Mouse (Mus musculus): ENCODE results near the gene Ighmbp2. TPM values are rescaled to one million over a fixed set of nuclear protein-coding genes. Genes with fewer than 3 reads are reported as not detected.

Gene Ighmbp2
- 10.2 and 11.0 TPM in 2 replicates for polyA plus RNA-seq (2015; fragmentation: Nextera tagmentation; extraction: Ambion mirVana)

DNA sequence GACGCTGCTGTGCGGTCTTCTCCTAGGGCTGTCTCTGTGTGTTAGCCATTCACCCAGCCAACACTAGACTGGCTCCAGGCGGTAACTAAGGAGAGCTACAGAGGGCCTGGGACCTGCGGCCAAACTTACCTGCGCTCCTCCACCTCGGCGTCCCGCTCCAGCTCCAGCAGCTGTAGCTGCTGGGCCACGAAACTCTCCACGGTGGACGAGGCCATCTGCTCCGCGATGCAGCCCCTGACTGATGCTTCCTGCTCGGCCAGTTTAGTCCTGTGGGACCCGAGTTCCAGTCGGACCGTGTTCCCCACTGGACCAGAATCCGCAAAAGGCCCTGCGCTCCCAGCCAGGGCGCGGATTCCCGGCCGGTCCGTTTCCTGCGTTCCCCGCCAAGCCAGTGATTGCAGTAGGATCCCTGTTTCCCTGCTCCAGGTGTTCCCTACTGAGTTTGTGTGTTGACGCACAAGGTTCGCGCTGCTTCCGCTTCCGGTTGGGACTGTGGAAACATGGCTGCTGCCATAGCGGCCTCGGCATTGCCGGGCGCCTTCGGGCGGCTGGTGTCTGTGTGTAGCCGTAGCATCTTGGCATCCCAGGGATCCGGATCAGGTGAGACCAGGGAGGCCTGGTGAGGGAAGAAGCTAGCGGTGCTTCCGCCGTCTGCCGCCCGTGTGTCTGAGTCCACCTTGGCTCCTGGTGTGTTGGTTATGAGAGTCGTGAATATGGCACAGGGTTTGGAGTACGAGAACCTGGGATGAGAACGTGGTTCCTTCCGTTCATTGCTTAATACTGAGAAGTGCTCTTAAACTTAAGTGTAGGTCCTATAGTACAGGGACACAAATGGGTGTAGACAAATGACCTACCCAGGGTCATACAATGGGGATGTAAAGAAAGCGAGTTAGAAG lies at the start of gene Ighmbp2, which contains the start of gene Mrpl21:
Ighmbp2 (minus strand) TSS at position 446 of the 896 bp plus-strand sequence.
Mrpl21 (plus strand) TSS at position 330 of the 896 bp plus-strand sequence.
- WGBS, result under 1% methylated on average over 49 of the region's 49 CpGs
- peaks cover 20% of the 10 kb centered on the region for H3K4me1 ChIP-seq
- no peaks in the 10 kb centered on the region for H3K27me3 ChIP-seq
- H3K4me2 ChIP-seq (replicated peaks), result peak within 1 kb of the TSS; percentile 68
- H3K9ac ChIP-seq, result peak within 1 kb of the TSS; percentile 78
- ATAC-seq (ENCODE audit: insufficient number of reproducible peaks, low FRiP score, low TSS enrichment, low read depth), result peak; percentile 89
- H3K27ac ChIP-seq (replicated peaks), result peak within 1 kb of the TSS; percentile 71
- H3K4me3 ChIP-seq (replicated peaks), result peak within 1 kb of the TSS; percentile 92
- H3K36me3 ChIP-seq, result peaks cover 51% of the 10 kb centered on the region
- H3K9me3 ChIP-seq (replicated peaks), result no peaks in the 10 kb centered on the region

DNA sequence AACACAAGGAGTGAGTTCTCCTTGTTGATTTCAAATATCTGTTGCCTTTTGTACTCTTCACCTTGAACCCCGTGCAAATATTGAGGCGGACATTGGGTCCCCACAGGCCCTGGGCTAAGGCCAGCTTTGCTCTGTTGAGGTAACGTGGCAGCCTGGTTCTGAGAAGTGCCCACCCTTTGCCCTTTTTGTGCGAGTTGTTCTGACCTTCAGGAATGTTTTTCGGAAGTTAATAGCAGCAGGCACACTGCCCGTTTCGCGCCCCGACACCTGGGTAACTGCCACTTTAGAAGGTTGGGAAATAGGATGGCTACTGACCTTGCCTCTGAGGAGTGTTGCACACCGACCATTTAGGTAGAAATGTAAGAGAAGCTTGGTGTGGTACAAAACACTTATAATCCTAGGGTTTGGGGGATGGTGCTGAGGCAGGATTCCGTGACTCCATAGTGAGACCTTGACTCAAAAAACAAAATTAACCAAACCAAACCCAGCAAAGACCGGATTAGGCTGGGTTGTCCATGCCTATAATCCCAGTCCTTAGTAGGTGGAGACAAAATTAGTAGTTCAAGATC lies 43.7 kb upstream of the Ighmbp2 start:
- H3K9me3 ChIP-seq (replicated peaks), result no peaks in the 10 kb centered on the region
- 0 out of 2 replicates have a peak overlapping the region, but pooled peaks have one; percentile 89 for H3K27ac ChIP-seq (replicated peaks)
- ATAC-seq (ENCODE audit: insufficient number of reproducible peaks, low FRiP score, low TSS enrichment, low read depth), result no peak
- H3K4me2 ChIP-seq (replicated peaks), result peak overlapping the region; percentile 92; the same call in 1 of the 2 replicates
- no peak overlapping the region for H3K4me3 ChIP-seq (replicated peaks)
- no peak overlapping the region for H3K9ac ChIP-seq
- H3K36me3 ChIP-seq, result no peaks in the 10 kb centered on the region
- 84% methylated on average over 12 of the region's 12 CpGs for WGBS
- H3K27me3 ChIP-seq, result no peaks in the 10 kb centered on the region
- peaks cover 35% of the 10 kb centered on the region for H3K4me1 ChIP-seq

DNA sequence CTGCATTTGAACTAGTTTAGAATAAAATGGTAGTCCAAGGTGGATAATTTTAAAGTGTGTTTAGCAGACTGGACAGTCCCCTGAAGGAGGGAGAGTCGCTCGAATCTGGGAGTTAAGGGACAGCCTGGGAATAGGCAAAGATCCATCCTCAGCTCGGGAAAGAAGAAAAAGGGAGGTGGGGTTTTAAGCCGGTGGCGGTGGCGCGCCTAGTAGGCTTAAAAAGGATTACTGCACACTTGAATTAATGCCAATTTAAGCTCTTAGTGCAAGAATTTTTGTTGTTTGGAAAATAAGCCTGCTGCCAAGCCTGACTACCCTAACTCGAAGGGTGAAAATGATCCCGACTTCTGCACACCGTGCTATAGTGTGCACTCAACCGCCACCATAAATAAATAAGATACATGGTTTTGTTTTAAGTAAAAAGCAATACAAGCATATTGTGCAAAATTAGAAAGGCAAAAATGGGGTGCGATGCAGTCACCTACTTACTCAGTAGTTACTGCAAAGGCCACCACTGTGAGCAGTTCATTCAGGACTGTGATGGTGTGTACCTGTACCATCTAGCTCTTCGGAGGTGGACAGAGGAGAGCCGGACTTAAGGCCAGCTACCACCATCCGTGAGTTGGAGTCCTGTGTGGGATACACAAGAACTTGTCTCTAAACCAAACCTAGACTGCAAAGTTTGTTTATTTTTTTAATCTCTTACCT lies 43.1 kb upstream of the Ighmbp2 start:
- H3K4me1 ChIP-seq, result peaks cover 38% of the 10 kb centered on the region
- no peaks in the 10 kb centered on the region for H3K36me3 ChIP-seq
- ATAC-seq (ENCODE audit: insufficient number of reproducible peaks, low FRiP score, low TSS enrichment, low read depth), result no peak
- H3K4me2 ChIP-seq (replicated peaks), result peak overlapping the region; percentile 92
- peak overlapping the region; percentile 60 for H3K4me3 ChIP-seq (replicated peaks)
- no peaks in the 10 kb centered on the region for H3K9me3 ChIP-seq (replicated peaks)
- no peak overlapping the region for H3K9ac ChIP-seq
- no peaks in the 10 kb centered on the region for H3K27me3 ChIP-seq
- peak overlapping the region; percentile 89 for H3K27ac ChIP-seq (replicated peaks)
- 26% methylated on average over 15 of the region's 15 CpGs for WGBS

DNA sequence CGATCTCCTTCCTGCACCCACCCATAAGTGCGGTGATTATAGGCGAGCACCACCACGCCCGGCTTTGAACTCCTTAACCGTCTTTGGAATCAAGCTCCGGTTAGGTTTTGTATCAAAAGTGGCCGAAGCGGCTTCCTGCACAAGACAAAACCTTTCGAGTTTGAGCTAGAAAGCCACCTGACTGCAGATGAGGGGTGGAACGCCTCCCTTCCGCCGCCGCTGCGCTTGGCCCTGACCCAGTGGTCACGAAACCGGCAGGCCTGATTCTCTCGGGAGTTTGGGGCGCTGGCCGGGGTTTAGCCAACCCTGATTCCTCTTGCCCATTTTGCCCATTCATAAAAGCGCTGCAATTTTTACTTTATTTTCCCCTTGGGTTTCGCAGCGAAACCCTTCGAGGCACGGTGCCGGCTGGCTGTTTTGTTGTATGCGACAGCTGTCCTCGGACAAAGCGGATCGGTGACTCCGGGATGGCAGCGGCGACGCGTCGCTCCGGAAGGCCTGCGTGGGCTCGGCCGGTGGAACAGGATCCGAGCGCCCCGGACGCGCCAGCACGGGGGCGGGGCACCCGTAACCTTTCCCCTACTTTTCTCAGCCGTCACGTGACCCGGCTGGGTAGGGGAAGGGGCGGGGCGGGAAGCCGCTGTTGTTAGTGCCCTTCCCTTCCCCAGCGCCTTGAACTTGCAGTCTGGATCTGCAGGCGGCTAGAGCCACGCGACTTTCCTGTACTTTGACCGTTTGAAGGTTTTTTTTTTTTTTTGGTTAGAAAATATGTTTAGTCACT lies 42.3 kb upstream of the Ighmbp2 start:
- peak; percentile 79 for ATAC-seq (ENCODE audit: insufficient number of reproducible peaks, low FRiP score, low TSS enrichment, low read depth)
- Histone ChIP-seq H3K4me1 (peaks cover 38% of the 10 kb centered on the region), H3K9me3 (replicated peaks) (no peaks in the 10 kb centered on the region), H3K27me3 (no peaks in the 10 kb centered on the region), H3K27ac (replicated peaks) (peak overlapping the region; percentile 89), H3K9ac (peak overlapping the region; percentile 9), H3K4me3 (replicated peaks) (peak overlapping the region; percentile 60), H3K36me3 (no peaks in the 10 kb centered on the region), H3K4me2 (replicated peaks) (peak overlapping the region; percentile 92)
- WGBS, result under 1% methylated on average over 59 of the region's 59 CpGs

- WGBS, result 3% methylated on average over 17 of the region's 17 CpGs
- H3K27ac ChIP-seq (replicated peaks), result peak overlapping the region; percentile 89
- no peaks in the 10 kb centered on the region for H3K36me3 ChIP-seq
- no peaks in the 10 kb centered on the region for H3K27me3 ChIP-seq
- no peaks in the 10 kb centered on the region for H3K9me3 ChIP-seq (replicated peaks)
- H3K4me3 ChIP-seq (replicated peaks), result peak overlapping the region; percentile 60
- peak overlapping the region; percentile 42; the same call in 1 of the 2 replicates for H3K9ac ChIP-seq
- ATAC-seq (ENCODE audit: insufficient number of reproducible peaks, low FRiP score, low TSS enrichment, low read depth), result no peak
- peaks cover 38% of the 10 kb centered on the region for H3K4me1 ChIP-seq
- peak overlapping the region; percentile 92 for H3K4me2 ChIP-seq (replicated peaks)
Observed at GRCm38 (mm10) chr19:3324271-3324811, 41.5 kb upstream of the Ighmbp2 start.

DNA sequence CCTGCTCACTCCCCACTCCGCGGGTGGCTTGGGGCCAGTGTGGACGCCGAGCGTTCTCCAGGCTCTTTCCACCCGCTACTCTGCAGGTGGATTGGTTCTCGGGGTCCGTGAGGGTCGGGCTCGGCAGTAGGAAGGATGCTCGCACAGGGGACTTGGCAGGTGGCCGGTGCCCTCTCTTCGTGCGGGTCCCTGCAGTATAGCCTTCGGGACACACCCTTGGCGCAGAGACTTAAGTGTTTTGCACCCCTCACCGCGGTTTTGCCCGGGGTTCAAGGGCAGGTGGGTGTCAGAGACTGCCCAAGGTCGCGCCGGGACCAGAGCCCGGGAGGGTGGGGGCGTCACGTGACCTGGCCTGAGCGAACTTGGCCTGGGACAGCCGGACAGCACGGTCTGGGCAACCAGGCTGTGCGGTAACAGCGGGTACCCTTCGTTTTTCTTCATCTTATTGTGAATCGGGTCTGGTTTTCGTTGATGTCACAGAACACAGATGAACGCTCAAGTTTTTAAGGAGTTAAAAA lies 41.0 kb upstream of the Ighmbp2 start:
- WGBS, result under 1% methylated on average over 34 of the region's 34 CpGs

DNA sequence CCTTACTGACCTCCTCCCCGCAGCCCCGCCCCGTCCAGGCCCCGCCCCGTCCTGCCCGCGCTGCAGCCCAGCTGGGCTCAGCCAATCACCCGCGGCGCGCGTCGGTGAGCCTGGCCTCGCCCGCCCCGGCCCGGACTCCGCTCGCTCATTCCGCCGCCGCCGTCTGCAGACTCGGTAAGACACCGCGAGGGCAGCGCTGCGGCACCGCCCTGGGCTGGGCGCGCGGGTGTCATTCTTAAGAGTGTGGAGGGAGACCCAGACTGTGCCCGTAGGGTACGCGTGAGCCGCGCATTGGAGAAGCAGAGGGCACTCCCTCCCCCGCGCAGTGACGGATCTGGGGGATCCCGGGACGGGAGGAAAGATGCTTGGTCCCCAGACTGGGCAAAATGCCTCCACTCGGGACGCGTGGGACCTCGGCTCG lies 40.4 kb upstream of the Ighmbp2 start:
- WGBS, result under 1% methylated on average over 45 of the region's 47 CpGs
- Histone ChIP-seq H3K4me2 (replicated peaks) (peak overlapping the region; percentile 92), H3K36me3 (no peaks in the 10 kb centered on the region), H3K27me3 (no peaks in the 10 kb centered on the region), H3K4me1 (peaks cover 38% of the 10 kb centered on the region), H3K27ac (replicated peaks) (peak overlapping the region; percentile 13; the same call in 1 of the 2 replicates), H3K9ac (peak overlapping the region; percentile 42), H3K4me3 (replicated peaks) (peak overlapping the region; percentile 60), H3K9me3 (replicated peaks) (no peaks in the 10 kb centered on the region)
- peak; percentile 85 for ATAC-seq (ENCODE audit: insufficient number of reproducible peaks, low FRiP score, low TSS enrichment, low read depth)

More for the DNA sequence above, 41.0 kb upstream of the Ighmbp2 start:
- no peak for ATAC-seq (ENCODE audit: insufficient number of reproducible peaks, low FRiP score, low TSS enrichment, low read depth)
- H3K4me3 ChIP-seq (replicated peaks), result peak overlapping the region; percentile 60
- peak overlapping the region; percentile 92 for H3K4me2 ChIP-seq (replicated peaks)
- H3K27ac ChIP-seq (replicated peaks), result peak overlapping the region; percentile 89
- H3K4me1 ChIP-seq, result peaks cover 38% of the 10 kb centered on the region
- no peaks in the 10 kb centered on the region for H3K9me3 ChIP-seq (replicated peaks)
- H3K36me3 ChIP-seq, result no peaks in the 10 kb centered on the region
- no peaks in the 10 kb centered on the region for H3K27me3 ChIP-seq
- H3K9ac ChIP-seq, result peak overlapping the region; percentile 42

DNA sequence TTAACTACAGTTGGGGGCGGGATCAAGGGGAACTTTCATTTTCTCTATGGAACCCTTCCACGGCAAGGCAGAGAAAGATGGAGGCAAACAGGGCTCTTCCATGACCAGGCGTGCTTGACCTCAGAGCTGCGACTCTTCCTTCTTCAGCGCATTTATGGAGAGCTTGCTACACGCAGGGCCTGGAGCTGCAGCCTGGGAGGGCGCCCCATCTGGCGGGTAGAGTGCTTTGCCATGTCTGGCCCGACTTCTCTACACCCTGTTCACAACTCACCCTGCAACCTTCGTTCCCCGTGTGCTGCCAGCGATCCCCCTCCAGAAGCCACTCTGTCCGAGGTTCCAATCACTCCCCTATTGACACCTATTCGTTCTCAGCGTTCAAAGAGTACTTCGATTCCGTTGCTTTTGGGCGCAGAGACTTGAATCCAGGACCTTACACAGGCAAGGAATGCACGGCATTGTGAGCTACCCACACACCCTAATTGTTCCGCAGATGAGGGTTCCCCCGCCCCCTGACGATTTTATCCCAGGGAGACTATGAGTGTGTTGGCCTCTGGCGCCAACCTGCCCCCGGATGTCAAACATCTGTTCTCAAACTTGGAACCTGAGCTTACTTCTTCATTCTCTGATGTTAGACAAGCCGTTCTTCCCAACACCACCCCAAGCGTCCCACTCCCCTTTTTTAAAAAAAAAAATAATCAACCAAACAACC lies 39.6 kb upstream of the Ighmbp2 start, which contains the start of gene Cpt1a:
Cpt1a (plus strand) TSS at position 74 of the 709 bp plus-strand sequence.
- Histone ChIP-seq H3K9me3 (replicated peaks) (no peaks in the 10 kb centered on the region), H3K4me1 (peaks cover 38% of the 10 kb centered on the region), H3K27me3 (no peaks in the 10 kb centered on the region), H3K4me2 (replicated peaks) (peak within 1 kb of the TSS; percentile 92), H3K27ac (replicated peaks) (peak within 1 kb of the TSS; percentile 39; the same call in 1 of the 2 replicates), H3K36me3 (no peaks in the 10 kb centered on the region), H3K9ac (peak within 1 kb of the TSS; percentile 42), H3K4me3 (replicated peaks) (peak within 1 kb of the TSS; percentile 60)
- no peak for ATAC-seq (ENCODE audit: insufficient number of reproducible peaks, low FRiP score, low TSS enrichment, low read depth)
- 2% methylated on average over 26 of the region's 26 CpGs for WGBS

- Histone ChIP-seq H3K27me3 (no peaks in the 10 kb centered on the region), H3K4me3 (replicated peaks) (peak overlapping the region; percentile 60; the same call in 1 of the 2 replicates), H3K36me3 (no peaks in the 10 kb centered on the region), H3K4me2 (replicated peaks) (peak overlapping the region; percentile 92), H3K9ac (no peak overlapping the region), H3K9me3 (replicated peaks) (no peaks in the 10 kb centered on the region), H3K4me1 (peaks cover 37% of the 10 kb centered on the region), H3K27ac (replicated peaks) (no peak overlapping the region)
- no peak for ATAC-seq (ENCODE audit: insufficient number of reproducible peaks, low FRiP score, low TSS enrichment, low read depth)
- 9% methylated on average over 11 of the region's 11 CpGs for WGBS
Observed at GRCm38 (mm10) chr19:3321617-3322016, 38.8 kb upstream of the Ighmbp2 start.

Data from embryonic facial prominence, embryonic 15.5 days (tissue).